Mouse (Mus musculus): Measurements from ENCODE around the gene Arih1. TPM values are rescaled to one million over a fixed set of nuclear protein-coding genes. Genes with fewer than 3 reads are reported as not detected.

Gene Arih1
- polyA plus RNA-seq, 1 experiment from 2014 or later, result 16.9 TPM

- no peak overlapping the region for H3K27ac ChIP-seq (ENCODE audit: low read length)
- WGBS, result 74% methylated on average over 5 of the region's 5 CpGs
These were observed 148.0 kb downstream of the Arih1 start for GRCm38 (mm10) chr9:59338411-59338810.

More at GRCm38 (mm10) chr9:59338411-59338810, 148.0 kb downstream of the Arih1 start:
- no peak for ATAC-seq (replicated peaks; ENCODE audit: extremely low read depth, insufficient read depth, low FRiP score)
- Histone ChIP-seq H3K27me3 (ENCODE audit: control insufficient read depth, insufficient read depth, low read length) (no peaks in the 10 kb centered on the region), H3K4me1 (ENCODE audit: control insufficient read depth, insufficient read depth, low read length) (no peaks in the 10 kb centered on the region), H3K9me3 (replicated peaks; ENCODE audit: control insufficient read depth, low read length) (no peaks in the 10 kb centered on the region), H3K4me2 (ENCODE audit: low read depth, low read length) (no peak overlapping the region), H3K36me3 (ENCODE audit: control insufficient read depth, insufficient read depth) (peaks cover 4% of the 10 kb centered on the region), H3K4me3 (ENCODE audit: low read length) (no peak overlapping the region), H3K9ac (ENCODE audit: low read length) (no peak overlapping the region)

Other genes starting within 250 kb of the Arih1 start
- gene Adpgk, start 195.1 kb downstream of the Arih1 start, polyA plus RNA-seq (2015; fragmentation: Nextera tagmentation; extraction: Ambion mirVana), result 19.0 and 20.0 TPM in 2 replicates
- 6.3 and 7.5 TPM in 2 replicates for gene Bbs4, start 133.1 kb downstream of the Arih1 start, polyA plus RNA-seq (2015; fragmentation: Nextera tagmentation; extraction: Ambion mirVana)
- 66.2 and 76.3 TPM in 2 replicates for gene Hexa, start 52.9 kb upstream of the Arih1 start, polyA plus RNA-seq (2015; fragmentation: Nextera tagmentation; extraction: Ambion mirVana)
- gene Tmem202, start 53.2 kb upstream of the Arih1 start, polyA plus RNA-seq (2015; fragmentation: Nextera tagmentation; extraction: Ambion mirVana), result 0.27 and 0.34 TPM in 2 replicates
- gene Celf6, start 91.3 kb upstream of the Arih1 start, polyA plus RNA-seq (2015; fragmentation: Nextera tagmentation; extraction: Ambion mirVana), result 0.17 and 0.35 TPM in 2 replicates
- gene Parp6, start 130.7 kb upstream of the Arih1 start, polyA plus RNA-seq (2015; fragmentation: Nextera tagmentation; extraction: Ambion mirVana), result 21.1 and 24.1 TPM in 2 replicates
- 1,977 and 2,080 TPM in 2 replicates for gene Pkm, start 169.8 kb upstream of the Arih1 start, polyA plus RNA-seq (2015; fragmentation: Nextera tagmentation; extraction: Ambion mirVana)
- 0.34 and 1.6 TPM in 2 replicates for gene Gramd2, start 193.5 kb upstream of the Arih1 start, polyA plus RNA-seq (2015; fragmentation: Nextera tagmentation; extraction: Ambion mirVana)

All from heart, embryonic 16.5 days (tissue).